Mouse (Mus musculus) B cell, adult 2 months (primary cell): ENCODE results near the gene Qrsl1.

Experiments used
- DNase-seq, 2 experiments: peaks; one replicate each; pipeline ENCODE4 v3.0.0; 2022

Gene Qrsl1

GRCm38 (mm10) chr10:43856351-43856750 is 45.2 kb downstream of the Qrsl1 start:
- DNase-seq: no peak

GRCm38 (mm10) chr10:43855916-43856315 is 45.6 kb downstream of the Qrsl1 start:
- no peak for DNase-seq

GRCm38 (mm10) chr10:43851898-43852297 is 49.6 kb downstream of the Qrsl1 start:
- DNase-seq: no peak

- DNase-seq: no peak
These were observed 52.1 kb downstream of the Qrsl1 start for GRCm38 (mm10) chr10:43849478-43849877.

- DNase-seq: no peak
These were observed 55.4 kb downstream of the Qrsl1 start for GRCm38 (mm10) chr10:43846141-43846622.

GRCm38 (mm10) chr10:43845442-43845841 is 56.1 kb downstream of the Qrsl1 start:
- peak; percentile 41 to 51 for DNase-seq

GRCm38 (mm10) chr10:43841441-43841840 is 60.1 kb downstream of the Qrsl1 start:
- no peak for DNase-seq

- DNase-seq: peak in 1 of 2 experiments; percentile 32
These were observed 68.7 kb downstream of the Qrsl1 start for GRCm38 (mm10) chr10:43832868-43833267.

- peak; percentile 59 to 76 for DNase-seq
These were observed 71.1 kb downstream of the Qrsl1 start for GRCm38 (mm10) chr10:43830251-43831018.

- DNase-seq: no peak
These were observed 72.9 kb downstream of the Qrsl1 start for GRCm38 (mm10) chr10:43828686-43829015.

GRCm38 (mm10) chr10:43827958-43828685 is 73.4 kb downstream of the Qrsl1 start:
- DNase-seq: no peak

GRCm38 (mm10) chr10:43826773-43827621 is 74.5 kb downstream of the Qrsl1 start:
- DNase-seq: peak; percentile 82 to 84

GRCm38 (mm10) chr10:43825696-43826095 is 75.8 kb downstream of the Qrsl1 start:
- no peak for DNase-seq

- no peak for DNase-seq
These were observed 76.8 kb downstream of the Qrsl1 start for GRCm38 (mm10) chr10:43824713-43825112.
